Mouse (Mus musculus) leukemia stem cell, adult 10-12 weeks (primary cell): ENCODE results near the gene Zmym2. TPM values are rescaled to one million over a fixed set of nuclear protein-coding genes. Genes with fewer than 3 reads are reported as not detected.

Experiments
- polyA plus RNA-seq: library from polyadenylated mRNA; stranded (reverse); fragments of >175 nt; gene quantifications from 2 replicates; pipeline ENCODE4 v1.2.3, GENCODE M21; 2012; ENCODE audit warnings: low replicate concordance

The Zmym2 gene
- 0.19 and 1.5 TPM in 2 replicates for polyA plus RNA-seq

DNA sequence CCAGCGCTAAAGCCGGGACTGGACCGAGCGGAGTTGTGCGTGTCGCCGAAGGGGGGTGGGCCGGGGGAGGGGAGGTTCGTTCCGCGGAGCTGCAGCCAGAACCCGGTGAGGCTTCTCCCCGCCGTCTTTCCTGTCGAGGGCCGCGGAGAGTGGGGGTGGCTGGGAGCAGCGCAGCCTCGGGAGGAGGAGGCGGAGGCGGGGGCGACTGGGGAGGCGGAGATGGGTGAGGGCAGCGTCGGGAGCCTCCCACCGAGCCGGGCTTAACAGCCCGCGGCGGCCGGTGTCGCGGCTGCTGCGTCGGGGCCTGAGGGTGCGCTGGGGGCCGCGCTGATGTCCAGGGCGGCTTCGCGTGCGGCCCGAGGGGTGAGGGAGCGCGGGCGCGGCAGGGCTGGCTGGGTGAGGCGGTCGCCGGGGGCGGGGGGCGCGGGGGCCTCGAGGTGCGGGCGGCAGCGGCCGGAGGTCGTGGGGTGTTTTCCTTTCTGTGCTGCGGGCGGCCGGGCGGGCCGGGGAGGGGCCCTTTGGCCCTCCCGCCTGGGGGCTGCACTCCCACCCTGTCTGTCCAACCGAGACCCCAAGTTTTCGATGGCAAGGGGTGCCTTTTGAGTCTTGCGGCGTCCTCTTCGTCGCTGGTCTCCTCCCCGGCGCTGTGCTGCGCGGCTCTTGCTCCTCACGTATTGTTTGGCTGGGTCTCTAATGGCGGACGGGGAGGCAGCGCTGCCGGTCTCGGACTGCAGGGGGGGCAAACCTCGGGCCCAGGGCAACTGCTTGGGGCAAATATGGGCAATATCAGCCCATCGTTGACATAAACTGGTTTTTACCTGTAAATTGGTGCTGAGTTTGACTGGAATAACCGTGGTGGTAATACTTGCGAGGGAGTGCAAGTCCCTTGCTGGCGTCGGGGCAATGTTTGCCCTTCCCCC lies at the start of gene Zmym2:
Gene Zmym2 (plus strand): TSS at position 60 of the 920 bp plus-strand sequence.

Other genes starting within 250 kb of the Zmym2 start
- 1.2 and 1.9 TPM in 2 replicates for gene Mphosph8, start 218.4 kb upstream of the Zmym2 start, polyA plus RNA-seq
- 7.7 and 14.6 TPM in 2 replicates for gene Pspc1, start 108.3 kb upstream of the Zmym2 start, polyA plus RNA-seq
- 0.28 and 1.9 TPM in 2 replicates for gene Zmym5, start 74.9 kb upstream of the Zmym2 start, polyA plus RNA-seq
- gene Gja3, start 171.4 kb downstream of the Zmym2 start, polyA plus RNA-seq = not detected in 2 replicates
- 0.11 TPM in 1 of 2 replicates, not detected in the other for gene Gjb2, start 218.0 kb downstream of the Zmym2 start, polyA plus RNA-seq
- gene Gm4491, start 229.2 kb downstream of the Zmym2 start, polyA plus RNA-seq = not detected in 2 replicates
- not detected in 2 replicates for gene Gjb6, start 247.0 kb downstream of the Zmym2 start, polyA plus RNA-seq